Mouse (Mus musculus): ENCODE data around the gene Ciita. TPM values are rescaled to one million over a fixed set of nuclear protein-coding genes. Genes with fewer than 3 reads are reported as not detected.
A peak's percentile ranks its signal among the peaks of the same experiment; 100 is the strongest.

Gene Ciita
- polyA plus RNA-seq, 1 experiment: 82.2 TPM

DNA sequence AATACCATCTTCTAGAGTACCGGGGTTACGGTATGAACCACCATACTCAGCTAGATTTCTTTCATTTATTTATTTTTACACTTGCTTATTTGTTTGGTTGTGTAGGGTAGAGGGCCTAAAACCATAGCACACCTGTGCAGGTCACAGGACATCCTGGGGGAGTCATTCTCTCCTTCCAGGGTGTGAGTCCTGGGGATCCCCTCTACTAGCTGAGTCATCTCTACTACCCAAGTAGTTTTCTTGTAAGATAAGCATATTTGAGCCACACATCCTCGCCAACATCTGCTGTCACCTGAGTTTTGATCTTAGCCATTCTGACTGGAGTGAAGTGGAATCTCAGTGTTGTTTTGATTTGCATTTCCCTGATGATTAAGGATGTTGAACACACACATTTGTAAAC lies 12.7 kb downstream of the Ciita start:
- 82% methylated on average over 3 of the region's 3 CpGs for WGBS
- TF ChIP-seq CTCF (IDR thresholded peaks at IDR 0.05; ENCODE audit: extremely low read depth, insufficient read depth, insufficient read length, insufficient replicate concordance) (no peak), POLR2A (IDR thresholded peaks at IDR 0.05; ENCODE audit: low read depth, low read length) (no peak)
- Histone ChIP-seq H3K27me3 (ENCODE audit: control insufficient read depth, insufficient read depth, low read length) (no peaks in the 10 kb centered on the region), H3K4me3 (ENCODE audit: extremely low read depth, insufficient read depth, insufficient read length) (no peak overlapping the region), H3K36me3 (ENCODE audit: control insufficient read depth, insufficient read depth, low read length) (peaks cover 16% of the 10 kb centered on the region), H3K4me1 (ENCODE audit: control insufficient read depth, insufficient read depth, insufficient read length) (peaks cover 18% of the 10 kb centered on the region; the same call in 1 of the 2 replicates), H3K27ac (ENCODE audit: insufficient read depth, low read length) (no peak overlapping the region)
- no peak for DNase-seq (ENCODE audit: low read depth in 1 of 2, low spot score in 2 of 2)

DNA sequence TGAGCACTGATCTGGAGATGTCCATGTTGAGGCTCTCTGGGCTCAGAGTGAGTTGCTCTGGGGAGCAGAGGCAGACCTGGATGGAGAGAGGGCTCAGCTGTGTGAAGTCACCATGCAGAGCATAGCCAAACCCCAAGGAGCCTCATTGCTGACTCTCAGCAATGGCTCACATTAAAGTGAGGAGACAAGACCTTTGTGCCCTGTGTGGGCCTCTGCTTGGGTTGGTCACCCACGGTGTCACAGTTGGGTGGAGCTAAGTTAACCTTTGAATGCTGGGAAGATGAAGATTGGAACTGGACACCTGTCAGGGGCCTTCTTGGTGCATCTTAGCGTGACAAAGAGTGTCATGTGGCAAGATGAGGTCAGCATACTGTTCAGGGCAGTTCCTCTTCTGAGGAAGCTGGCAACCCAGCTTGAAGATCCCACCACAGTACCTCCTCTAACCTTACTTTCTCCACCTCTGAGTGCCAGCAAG lies 16.0 kb downstream of the Ciita start:
- Histone ChIP-seq H3K36me3 (ENCODE audit: control insufficient read depth, insufficient read depth, low read length) (peaks cover 25% of the 10 kb centered on the region), H3K4me3 (ENCODE audit: extremely low read depth, insufficient read depth, insufficient read length) (no peak overlapping the region), H3K27ac (ENCODE audit: insufficient read depth, low read length) (peak overlapping the region; percentile 73), H3K4me1 (ENCODE audit: control insufficient read depth, insufficient read depth, insufficient read length) (peaks cover 38% of the 10 kb centered on the region; the same call in 1 of the 2 replicates), H3K27me3 (ENCODE audit: control insufficient read depth, insufficient read depth, low read length) (no peaks in the 10 kb centered on the region)
- whole genome bisulfite sequencing: 9% methylated on average over 2 of the region's 2 CpGs
- peak in 1 of 2 experiments; percentile 50 for DNase-seq (ENCODE audit: low read depth in 1 of 2, low spot score in 2 of 2)
- no peak for TF ChIP-seq CTCF (IDR thresholded peaks at IDR 0.05; ENCODE audit: extremely low read depth, insufficient read depth, insufficient read length, insufficient replicate concordance)
- TF ChIP-seq POLR2A (IDR thresholded peaks at IDR 0.05; ENCODE audit: low read depth, low read length): no peak

GRCm38 (mm10) chr16:10498096-10498602 lies 18.3 kb downstream of the Ciita start:
- Histone ChIP-seq H3K4me3 (ENCODE audit: extremely low read depth, insufficient read depth, insufficient read length) (no peak overlapping the region), H3K4me1 (ENCODE audit: control insufficient read depth, insufficient read depth, insufficient read length) (peaks cover 38% of the 10 kb centered on the region; the same call in 1 of the 2 replicates), H3K36me3 (ENCODE audit: control insufficient read depth, insufficient read depth, low read length) (peaks cover 35% of the 10 kb centered on the region), H3K27ac (ENCODE audit: insufficient read depth, low read length) (peak overlapping the region; percentile 79), H3K27me3 (ENCODE audit: control insufficient read depth, insufficient read depth, low read length) (no peaks in the 10 kb centered on the region)
- TF ChIP-seq POLR2A (IDR thresholded peaks at IDR 0.05; ENCODE audit: low read depth, low read length) (no peak), CTCF (IDR thresholded peaks at IDR 0.05; ENCODE audit: extremely low read depth, insufficient read depth, insufficient read length, insufficient replicate concordance) (no peak)
- DNase-seq (ENCODE audit: low read depth in 1 of 2, low spot score in 2 of 2): no peak
- WGBS: 55% methylated on average over 5 of the region's 5 CpGs

GRCm38 (mm10) chr16:10499122-10499521 lies 19.3 kb downstream of the Ciita start:
- 29% methylated on average over 1 of the region's 1 CpGs for WGBS
- Histone ChIP-seq H3K27ac (ENCODE audit: insufficient read depth, low read length) (peak overlapping the region; percentile 79), H3K4me3 (ENCODE audit: extremely low read depth, insufficient read depth, insufficient read length) (no peak overlapping the region), H3K27me3 (ENCODE audit: control insufficient read depth, insufficient read depth, low read length) (no peaks in the 10 kb centered on the region), H3K4me1 (ENCODE audit: control insufficient read depth, insufficient read depth, insufficient read length) (peaks cover 34% of the 10 kb centered on the region; the same call in 1 of the 2 replicates), H3K36me3 (ENCODE audit: control insufficient read depth, insufficient read depth, low read length) (peaks cover 40% of the 10 kb centered on the region)
- DNase-seq (ENCODE audit: low read depth in 1 of 2, low spot score in 2 of 2): peak; percentile 50 to 58
- TF ChIP-seq CTCF (IDR thresholded peaks at IDR 0.05; ENCODE audit: extremely low read depth, insufficient read depth, insufficient read length, insufficient replicate concordance): no peak
- no peak for TF ChIP-seq POLR2A (IDR thresholded peaks at IDR 0.05; ENCODE audit: low read depth, low read length)

GRCm38 (mm10) chr16:10501865-10502264 lies 22.0 kb downstream of the Ciita start:
- Histone ChIP-seq H3K27me3 (ENCODE audit: control insufficient read depth, insufficient read depth, low read length) (no peaks in the 10 kb centered on the region), H3K27ac (ENCODE audit: insufficient read depth, low read length) (no peak overlapping the region), H3K4me3 (ENCODE audit: extremely low read depth, insufficient read depth, insufficient read length) (no peak overlapping the region), H3K4me1 (ENCODE audit: control insufficient read depth, insufficient read depth, insufficient read length) (peaks cover 24% of the 10 kb centered on the region; the same call in 1 of the 2 replicates), H3K36me3 (ENCODE audit: control insufficient read depth, insufficient read depth, low read length) (peaks cover 52% of the 10 kb centered on the region)
- no peak for DNase-seq (ENCODE audit: low read depth in 1 of 2, low spot score in 2 of 2)
- WGBS: 22% methylated on average over 8 of the region's 8 CpGs
- no peak for TF ChIP-seq POLR2A (IDR thresholded peaks at IDR 0.05; ENCODE audit: low read depth, low read length)
- no peak for TF ChIP-seq CTCF (IDR thresholded peaks at IDR 0.05; ENCODE audit: extremely low read depth, insufficient read depth, insufficient read length, insufficient replicate concordance)

- TF ChIP-seq POLR2A (IDR thresholded peaks at IDR 0.05; ENCODE audit: low read depth, low read length): no peak
- TF ChIP-seq CTCF (IDR thresholded peaks at IDR 0.05; ENCODE audit: extremely low read depth, insufficient read depth, insufficient read length, insufficient replicate concordance): peak; percentile 14; the same call in 1 of the 2 replicates
- Histone ChIP-seq H3K4me3 (ENCODE audit: extremely low read depth, insufficient read depth, insufficient read length) (no peak overlapping the region), H3K4me1 (ENCODE audit: control insufficient read depth, insufficient read depth, insufficient read length) (peaks cover 21% of the 10 kb centered on the region; the same call in 1 of the 2 replicates), H3K27ac (ENCODE audit: insufficient read depth, low read length) (no peak overlapping the region), H3K36me3 (ENCODE audit: control insufficient read depth, insufficient read depth, low read length) (peaks cover 51% of the 10 kb centered on the region), H3K27me3 (ENCODE audit: control insufficient read depth, insufficient read depth, low read length) (no peaks in the 10 kb centered on the region)
- DNase-seq (ENCODE audit: low read depth in 1 of 2, low spot score in 2 of 2): no peak
- WGBS: 52% methylated on average over 2 of the region's 2 CpGs
These were observed 23.2 kb downstream of the Ciita start for GRCm38 (mm10) chr16:10503058-10503457.

DNA sequence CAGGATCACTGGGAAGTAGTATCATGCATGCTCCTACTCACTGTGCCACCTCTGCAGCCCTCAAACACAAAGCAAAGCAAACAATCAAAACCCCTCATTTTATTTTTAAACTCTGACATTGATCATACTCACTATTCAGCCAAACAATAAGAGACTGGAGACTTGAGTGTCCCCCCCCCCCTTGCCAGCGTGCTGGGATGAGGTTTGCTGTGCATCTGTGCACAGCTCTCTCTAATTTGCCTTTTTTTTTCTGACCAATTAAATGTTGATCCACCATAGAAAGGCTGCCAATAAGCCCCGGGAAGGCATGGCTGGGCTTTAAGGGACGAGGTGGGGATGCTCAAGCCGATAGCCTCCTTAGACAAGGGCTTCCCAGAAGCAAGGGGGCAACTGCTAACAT lies 27.6 kb downstream of the Ciita start:
- Histone ChIP-seq H3K4me1 (ENCODE audit: control insufficient read depth, insufficient read depth, insufficient read length) (peaks cover 19% of the 10 kb centered on the region; the same call in 1 of the 2 replicates), H3K27ac (ENCODE audit: insufficient read depth, low read length) (peak overlapping the region; percentile 89), H3K36me3 (ENCODE audit: control insufficient read depth, insufficient read depth, low read length) (peaks cover 58% of the 10 kb centered on the region), H3K4me3 (ENCODE audit: extremely low read depth, insufficient read depth, insufficient read length) (no peak overlapping the region), H3K27me3 (ENCODE audit: control insufficient read depth, insufficient read depth, low read length) (no peaks in the 10 kb centered on the region)
- no peak for DNase-seq (ENCODE audit: low read depth in 1 of 2, low spot score in 2 of 2)
- 74% methylated on average over 4 of the region's 4 CpGs for WGBS
- TF ChIP-seq POLR2A (IDR thresholded peaks at IDR 0.05; ENCODE audit: low read depth, low read length) (no peak), CTCF (IDR thresholded peaks at IDR 0.05; ENCODE audit: extremely low read depth, insufficient read depth, insufficient read length, insufficient replicate concordance) (no peak)
